Mouse (Mus musculus) brain, embryonic 18.5 days (tissue): ENCODE measurements around the gene Eif1.
"Not testable (repeated sequence)": the region's sequence is repeated elsewhere in the genome, so short reads cannot be mapped to it uniquely, and the experiment has no call there.

ENCODE experiments used
- DNase-seq: peaks from one replicate; pipeline ENCODE4 v3.0.0-alpha.2; 2012; ENCODE audit warnings: low read depth, low spot score

Eif1 gene

GRCm38 (mm10) chr11:100312096-100312679, 7.5 kb upstream of the Eif1 start:
- no peak for DNase-seq

- DNase-seq, result no peak
These were observed 6.3 kb upstream of the Eif1 start for GRCm38 (mm10) chr11:100313424-100313823.

- DNase-seq, result no peak
These were observed 4.2 kb upstream of the Eif1 start for GRCm38 (mm10) chr11:100315439-100315838.

DNA sequence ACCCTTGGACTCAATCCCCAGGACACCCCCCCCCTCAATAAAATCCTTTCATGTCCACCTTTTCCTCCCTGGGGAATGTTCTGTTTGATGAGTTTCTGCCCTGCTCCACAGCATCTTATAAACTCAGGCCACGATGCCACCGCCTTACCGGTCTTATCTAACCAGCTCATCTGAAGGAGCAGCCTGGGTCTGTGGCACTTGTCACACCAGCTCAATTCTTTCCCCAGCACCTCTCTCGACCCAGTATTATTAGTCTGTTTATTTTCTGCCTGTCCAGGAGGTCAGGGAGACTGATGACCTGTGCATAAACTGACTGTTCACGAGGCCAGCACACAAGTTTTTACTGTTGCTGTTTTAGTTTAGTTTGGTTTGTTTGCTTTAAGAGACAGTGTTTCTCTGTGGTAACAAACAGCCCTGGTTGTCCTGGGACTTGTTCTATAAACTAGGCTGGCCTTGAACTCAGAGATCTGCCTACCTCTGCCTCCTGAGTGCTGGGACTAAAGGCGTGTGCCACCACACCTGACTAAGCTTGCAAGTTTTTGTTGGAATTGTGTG, 1.8 kb upstream of the Eif1 start:
- DNase-seq, result no peak

DNA sequence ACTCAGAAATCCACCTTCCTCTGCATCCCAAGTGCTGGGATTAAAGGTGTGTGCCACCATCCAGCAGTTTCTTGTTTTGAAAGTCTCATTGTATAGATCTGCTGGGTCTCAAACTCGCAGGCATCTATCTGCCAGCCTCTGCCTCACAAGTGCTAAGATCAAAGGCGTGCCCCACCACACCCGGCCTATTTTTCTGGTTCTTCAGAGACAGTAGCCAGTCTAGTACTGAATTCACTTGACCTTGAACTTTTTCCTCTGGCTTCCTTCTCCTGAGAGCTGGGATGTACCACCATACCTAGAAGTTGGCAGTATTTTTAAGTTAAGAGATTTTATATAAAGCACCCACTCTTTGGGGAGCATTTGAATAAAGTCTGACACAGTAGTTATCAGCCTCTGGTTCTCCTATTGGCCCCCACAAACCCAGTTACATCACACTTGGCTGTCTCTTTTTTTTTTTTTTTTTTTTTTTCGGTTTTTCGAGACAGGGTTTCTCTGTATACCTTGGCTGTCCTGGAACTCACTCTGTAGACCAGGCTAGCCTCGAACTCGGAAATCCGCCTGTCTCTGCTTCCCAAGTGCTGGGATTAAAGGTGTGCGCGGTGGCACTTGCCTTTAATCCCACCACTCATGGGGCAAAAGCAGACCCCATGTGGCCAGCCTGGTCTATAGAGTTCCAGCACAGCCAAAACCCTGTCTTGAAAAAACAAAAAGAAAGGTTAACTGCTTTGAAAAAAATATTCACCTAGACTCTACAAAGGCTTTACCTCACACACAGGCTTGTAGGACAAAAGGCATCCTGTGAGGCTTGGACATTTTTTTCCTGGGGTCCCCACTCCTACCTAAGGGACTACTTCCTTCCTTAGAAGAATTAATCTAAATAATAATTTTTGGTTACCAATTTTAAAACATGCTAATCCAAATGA, 895 bp upstream of the Eif1 start:
- DNase-seq, result no peak

DNA sequence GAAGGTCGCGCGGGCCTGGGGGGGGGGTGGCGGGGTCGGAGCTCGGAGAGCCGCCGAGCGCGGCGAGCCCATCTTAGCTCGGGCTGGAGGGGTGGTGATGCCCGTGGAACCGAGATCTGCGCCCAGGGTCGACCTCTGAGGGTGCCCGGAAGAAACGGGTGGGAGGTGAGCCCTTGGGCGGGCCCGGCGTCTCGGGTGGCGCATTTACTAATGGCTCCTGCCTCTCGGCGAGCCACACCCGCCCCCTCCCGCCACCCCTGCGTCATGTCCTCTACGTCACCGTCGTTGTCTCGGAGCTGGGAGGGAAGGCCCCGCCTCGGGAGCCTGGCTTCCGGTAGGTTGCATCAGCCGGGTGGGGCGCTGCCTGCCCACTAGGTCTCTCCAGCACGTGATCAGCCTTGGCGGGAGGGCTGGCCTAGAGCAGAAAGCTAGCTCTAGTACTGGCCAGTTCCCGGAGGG, 516 bp downstream of the Eif1 start:
- DNase-seq, result peak; percentile 90

GRCm38 (mm10) chr11:100320701-100321410, 1.2 kb downstream of the Eif1 start:
- DNase-seq, result not testable (repeated sequence)

- not testable (repeated sequence) for DNase-seq
These were observed 2.0 kb downstream of the Eif1 start for GRCm38 (mm10) chr11:100321479-100322305.

DNA sequence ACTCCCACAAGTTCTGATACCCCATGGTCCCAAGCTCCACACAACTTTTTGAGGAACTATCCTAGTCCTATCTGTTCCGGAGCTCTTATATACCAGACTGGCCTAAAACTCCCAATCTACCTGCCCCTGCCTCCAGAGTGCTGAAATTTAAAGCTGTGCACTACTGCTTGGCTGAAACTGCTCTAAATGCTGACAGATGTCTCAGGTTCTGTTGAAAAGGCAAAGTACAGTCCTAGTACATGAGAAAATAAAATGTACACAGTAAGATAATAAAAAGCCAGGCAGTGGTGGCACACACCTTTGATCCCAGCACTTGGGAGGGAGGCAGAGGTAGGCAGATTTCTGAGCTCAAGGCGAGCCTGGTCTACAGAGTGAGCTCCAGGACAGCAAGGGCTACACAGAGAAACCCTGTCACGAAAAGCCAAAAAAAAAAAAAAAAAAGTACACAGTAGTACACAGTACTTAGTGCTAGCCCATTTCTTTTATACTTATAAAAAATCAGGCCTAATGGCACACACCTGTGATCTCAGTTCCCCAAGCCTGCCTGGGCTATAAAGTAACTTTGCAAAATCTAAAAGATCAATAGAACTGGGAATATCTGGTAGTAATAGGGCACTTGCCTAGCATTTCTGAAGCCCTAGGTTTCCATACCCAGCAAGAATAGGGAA, 3.0 kb downstream of the Eif1 start:
- DNase-seq, result no peak

- DNase-seq, result no peak
These were observed 3.9 kb downstream of the Eif1 start for GRCm38 (mm10) chr11:100323578-100323977.

DNA sequence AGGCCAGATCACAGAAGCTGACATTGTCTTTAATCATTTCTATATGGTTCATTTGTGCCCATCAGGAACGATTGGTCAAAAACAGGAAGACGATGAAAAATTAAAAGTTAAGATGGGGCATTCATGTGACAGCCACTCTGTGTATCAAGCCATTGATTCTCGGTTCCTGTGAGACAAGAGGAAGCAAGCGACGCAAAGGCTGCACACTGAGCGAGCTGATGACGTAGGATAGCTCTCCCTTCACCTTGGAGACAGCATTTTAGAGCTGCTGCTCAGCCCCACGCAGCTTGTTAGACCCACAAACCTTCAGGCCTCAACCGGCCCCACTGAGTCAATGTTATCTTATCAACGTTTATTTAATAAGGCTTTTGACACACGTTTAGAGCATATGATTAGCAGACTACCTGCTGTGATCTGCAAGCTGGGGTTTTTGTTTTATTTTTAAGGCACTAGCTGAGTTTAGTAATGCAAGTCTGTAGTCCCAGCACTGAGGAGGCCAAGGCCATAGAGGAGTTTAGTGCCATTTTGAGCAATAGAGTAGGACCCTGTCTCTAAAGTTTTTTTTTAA, 5.5 kb downstream of the Eif1 start:
- no peak for DNase-seq

DNA sequence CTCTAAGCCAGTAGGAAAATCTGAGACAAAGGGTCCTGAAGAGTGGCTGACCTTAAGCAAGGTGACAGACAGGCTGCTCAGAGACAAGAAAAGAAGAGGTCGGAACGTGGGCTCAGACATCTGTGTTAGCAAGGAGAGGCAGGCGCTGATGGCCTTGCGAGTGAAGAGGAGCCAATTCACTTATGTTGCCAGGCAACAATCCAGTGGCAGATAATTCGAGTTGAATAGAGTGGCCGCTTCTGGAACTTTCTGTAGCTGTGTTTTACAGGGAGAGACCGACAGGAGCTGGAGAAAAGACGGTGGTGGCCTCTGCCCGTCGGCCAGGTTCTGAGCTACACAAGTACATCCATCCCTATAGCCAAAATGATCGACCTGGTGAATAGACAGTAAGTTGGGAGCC, 7.6 kb downstream of the Eif1 start:
- DNase-seq, result no peak

DNA sequence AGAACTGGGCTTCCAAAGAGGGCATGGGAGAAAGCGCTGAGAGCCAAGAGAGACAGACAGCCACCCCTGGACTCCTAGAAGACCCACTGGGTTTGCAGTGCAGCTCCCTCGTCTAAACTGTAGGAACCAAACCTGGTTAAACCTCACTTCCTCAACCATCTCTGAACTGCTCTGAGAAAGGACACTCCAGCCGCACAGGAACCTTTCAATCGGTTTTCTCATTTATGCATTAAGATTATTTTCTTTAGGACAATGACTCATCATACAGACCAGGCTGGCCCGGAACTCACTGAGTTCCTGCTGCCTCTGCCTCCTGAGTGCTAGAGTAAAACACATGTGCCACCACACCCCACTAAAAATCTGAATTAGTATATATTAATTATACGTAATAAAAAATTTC, 8.1 kb downstream of the Eif1 start:
- no peak for DNase-seq

DNA sequence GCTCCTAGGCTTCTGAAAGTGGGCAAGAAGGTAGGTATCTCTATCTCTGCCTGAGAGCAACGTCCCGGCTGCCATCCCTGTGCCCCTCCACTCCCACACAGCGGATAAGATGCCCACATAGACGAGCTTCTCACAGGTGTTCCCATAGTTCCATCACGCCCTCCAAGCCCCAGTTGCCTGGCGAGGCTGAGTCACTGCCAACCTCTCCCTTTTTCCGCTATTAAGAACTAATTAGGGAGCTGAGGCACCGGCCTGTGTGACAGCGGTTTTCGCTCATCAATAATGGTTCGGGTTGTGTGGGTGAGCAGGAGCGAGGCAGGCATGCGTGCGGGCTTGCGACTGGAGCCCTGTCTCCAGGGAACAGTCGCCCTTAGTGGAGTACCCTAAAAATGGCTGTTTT, 10.6 kb downstream of the Eif1 start:
- no peak for DNase-seq

GRCm38 (mm10) chr11:100330816-100331375, 11.2 kb downstream of the Eif1 start:
- DNase-seq, result not testable (repeated sequence)

DNA sequence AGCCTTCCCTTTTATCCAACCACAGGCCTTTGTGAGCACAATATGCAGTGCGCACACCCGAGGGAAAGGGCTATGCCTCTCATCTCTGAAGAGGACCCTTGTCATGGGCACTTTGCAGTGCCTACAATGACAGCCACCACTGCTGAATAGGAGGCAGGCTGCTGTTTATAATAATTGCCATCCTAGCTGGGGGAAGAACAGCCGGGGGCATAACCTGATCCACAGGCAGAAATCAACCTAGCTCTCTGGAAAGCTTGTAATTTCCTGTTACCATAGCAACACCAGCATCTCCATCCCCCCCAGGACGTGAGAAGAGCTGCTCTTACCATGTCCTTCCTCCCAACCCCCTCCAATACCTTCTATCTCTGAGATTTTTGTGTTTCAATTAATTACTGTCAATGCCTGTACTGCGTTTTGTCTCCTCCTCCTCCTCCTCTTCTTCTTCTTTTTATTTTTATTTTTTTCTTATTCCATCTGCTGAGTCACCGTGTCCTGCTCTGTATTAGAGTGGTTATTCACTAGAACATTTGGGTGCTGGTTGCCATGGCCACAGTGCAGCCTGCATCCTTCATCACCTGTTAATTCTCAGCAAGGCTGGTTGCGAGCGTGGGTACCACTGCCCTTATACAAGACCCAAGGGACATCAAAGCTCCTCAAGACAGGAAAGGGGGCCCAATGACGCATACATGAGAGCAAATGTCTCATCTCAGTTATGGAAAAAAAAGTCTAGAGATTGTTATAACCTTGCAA, 13.3 kb downstream of the Eif1 start:
- peak; percentile 75 for DNase-seq

- DNase-seq, result no peak
These were observed 14.3 kb downstream of the Eif1 start, which contains the start of gene Gast for GRCm38 (mm10) chr11:100333944-100334457. Gast (plus strand) TSS chr11:100334407.

DNA sequence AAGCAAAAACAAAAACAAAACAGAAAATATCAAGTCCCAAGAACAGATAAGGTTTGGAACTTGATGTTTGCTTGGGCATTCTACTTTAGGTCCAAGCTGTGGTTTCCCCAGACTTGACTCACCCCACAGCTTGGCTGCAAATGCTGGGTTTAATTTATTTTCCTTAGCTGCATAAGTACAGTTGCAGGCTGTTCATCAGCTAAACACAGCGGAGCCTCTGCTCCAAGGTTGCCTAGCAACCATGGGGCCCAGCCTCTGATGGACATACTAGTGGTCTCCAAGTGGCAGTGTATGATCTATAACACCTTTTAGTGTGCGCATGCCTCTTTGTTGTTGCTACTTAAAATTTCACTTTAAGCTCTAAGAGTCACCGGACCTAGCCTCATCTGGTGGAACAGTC, 16.0 kb downstream of the Eif1 start:
- no peak for DNase-seq

GRCm38 (mm10) chr11:100344269-100344668, 24.6 kb downstream of the Eif1 start:
- DNase-seq, result no peak
